Mouse (Mus musculus): ENCODE data around the gene Sbk1. TPM values are rescaled to one million over a fixed set of nuclear protein-coding genes. Genes with fewer than 3 reads are reported as not detected.

Gene Sbk1
- polyA plus RNA-seq, 1 experiment from 2014 or later: 159 TPM

DNA sequence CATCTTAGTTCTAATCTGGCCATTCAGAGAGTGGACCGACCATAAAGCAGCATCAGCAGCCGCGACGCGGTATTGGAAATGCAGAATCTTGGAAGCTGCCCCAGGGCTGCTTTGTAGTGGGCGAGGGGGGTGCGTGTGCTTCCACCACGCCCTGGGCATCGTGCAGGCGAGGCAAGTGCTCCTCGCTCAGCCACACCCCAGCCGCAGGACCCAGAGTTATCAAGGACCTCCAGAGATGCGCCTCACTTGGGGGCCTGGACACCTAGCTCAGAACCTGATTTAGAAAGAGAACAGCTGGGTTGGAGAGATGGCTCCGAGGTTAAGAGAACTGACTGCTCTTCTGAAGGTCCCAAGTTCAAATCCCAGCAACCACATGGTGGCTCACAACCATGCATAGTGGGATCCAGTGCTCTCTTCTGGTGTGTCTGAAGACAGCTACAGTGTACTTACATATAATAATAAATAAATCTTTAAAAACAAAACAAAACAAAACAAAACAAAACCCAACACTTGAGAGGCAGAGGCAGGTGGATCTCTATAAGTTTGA is 31.5 kb upstream of the Sbk1 start:
- WGBS: 80% methylated on average over 14 of the region's 14 CpGs

DNA sequence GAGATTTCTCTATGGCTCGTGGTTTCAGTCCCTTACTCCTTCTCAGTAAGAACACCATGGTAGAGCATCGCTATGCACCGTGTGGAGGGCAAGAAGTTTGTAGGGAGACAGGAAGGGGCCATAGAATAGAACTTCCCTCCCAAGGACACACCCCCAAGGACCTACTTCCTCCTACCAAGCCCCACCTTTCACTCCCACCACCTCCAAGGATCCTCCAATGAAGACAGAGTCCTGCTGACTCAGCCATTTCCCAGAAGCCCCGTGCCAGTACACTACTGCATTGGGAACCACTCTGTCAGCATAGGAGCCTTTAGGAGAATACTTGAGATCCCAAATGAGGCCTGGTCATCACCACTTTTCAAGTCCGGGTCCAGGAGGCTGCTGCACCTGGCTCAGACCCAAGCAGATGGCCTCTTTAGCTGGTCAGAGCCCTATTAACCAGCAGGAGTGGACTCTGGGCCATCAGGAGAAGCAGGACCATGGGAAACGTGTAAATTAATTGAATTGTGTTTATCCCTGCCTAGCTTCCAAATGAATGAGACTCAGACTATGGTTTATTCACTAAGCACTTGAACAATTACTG is 28.2 kb upstream of the Sbk1 start:
- H3K4me3 ChIP-seq (ENCODE audit: low read length): no peak overlapping the region
- H3K4me1 ChIP-seq (ENCODE audit: control insufficient read depth, insufficient read depth, low read depth, low read length): peaks cover 6% of the 10 kb centered on the region
- WGBS: 78% methylated on average over 6 of the region's 6 CpGs
- H3K9ac ChIP-seq (ENCODE audit: low read depth, low read length): no peak overlapping the region
- H3K27ac ChIP-seq (ENCODE audit: low read depth, low read length): no peak overlapping the region
- ATAC-seq: no peak
- no peaks in the 10 kb centered on the region for H3K27me3 ChIP-seq (replicated peaks; ENCODE audit: control insufficient read depth, insufficient read depth, low read length)
- no peak overlapping the region for H3K4me2 ChIP-seq (ENCODE audit: low read length)
- H3K36me3 ChIP-seq (ENCODE audit: control insufficient read depth, insufficient read depth, low read length): no peaks in the 10 kb centered on the region
- H3K9me3 ChIP-seq (ENCODE audit: control insufficient read depth, low read length): no peaks in the 10 kb centered on the region

More for the DNA sequence above, 31.5 kb upstream of the Sbk1 start:
- Histone ChIP-seq H3K27me3 (replicated peaks; ENCODE audit: control insufficient read depth, insufficient read depth, low read length) (no peaks in the 10 kb centered on the region), H3K4me1 (ENCODE audit: control insufficient read depth, insufficient read depth, low read depth, low read length) (no peaks in the 10 kb centered on the region), H3K4me3 (ENCODE audit: low read length) (no peak overlapping the region), H3K36me3 (ENCODE audit: control insufficient read depth, insufficient read depth, low read length) (no peaks in the 10 kb centered on the region), H3K27ac (ENCODE audit: low read depth, low read length) (no peak overlapping the region), H3K4me2 (ENCODE audit: low read length) (no peak overlapping the region), H3K9ac (ENCODE audit: low read depth, low read length) (no peak overlapping the region), H3K9me3 (ENCODE audit: control insufficient read depth, low read length) (no peaks in the 10 kb centered on the region)
- no peak for ATAC-seq

DNA sequence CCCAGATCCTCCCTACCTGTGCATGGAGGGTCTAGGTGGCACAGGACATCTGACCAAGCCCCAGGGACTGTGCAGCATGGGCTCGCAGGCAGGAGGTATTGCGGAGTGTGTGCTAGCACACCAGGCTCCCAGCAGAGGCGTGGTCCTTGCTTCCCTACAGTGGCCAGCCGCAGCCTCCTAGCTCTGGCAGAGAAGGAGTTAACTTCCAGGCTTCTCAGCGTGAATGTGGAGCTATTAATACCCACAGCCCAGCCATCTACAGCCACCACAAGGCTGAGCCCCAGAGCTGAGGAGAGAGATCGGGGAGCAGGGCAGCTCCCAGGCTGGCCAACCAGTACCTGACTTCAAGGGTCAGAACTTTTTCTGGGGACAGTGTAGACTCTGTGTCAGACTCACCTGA is 24.3 kb upstream of the Sbk1 start:
- H3K4me3 ChIP-seq (ENCODE audit: low read length): peak overlapping the region; percentile 9; the same call in 1 of the 2 replicates
- H3K36me3 ChIP-seq (ENCODE audit: control insufficient read depth, insufficient read depth, low read length): no peaks in the 10 kb centered on the region
- ATAC-seq: no peak; the same call in 1 of the 2 replicates
- WGBS: 6% methylated on average over 6 of the region's 6 CpGs
- H3K4me1 ChIP-seq (ENCODE audit: control insufficient read depth, insufficient read depth, low read depth, low read length): peaks cover 6% of the 10 kb centered on the region
- peak overlapping the region; percentile 35 for H3K4me2 ChIP-seq (ENCODE audit: low read length)
- H3K9me3 ChIP-seq (ENCODE audit: control insufficient read depth, low read length): no peaks in the 10 kb centered on the region
- H3K27ac ChIP-seq (ENCODE audit: low read depth, low read length): no peak overlapping the region
- H3K27me3 ChIP-seq (replicated peaks; ENCODE audit: control insufficient read depth, insufficient read depth, low read length): no peaks in the 10 kb centered on the region
- H3K9ac ChIP-seq (ENCODE audit: low read depth, low read length): no peak overlapping the region

DNA sequence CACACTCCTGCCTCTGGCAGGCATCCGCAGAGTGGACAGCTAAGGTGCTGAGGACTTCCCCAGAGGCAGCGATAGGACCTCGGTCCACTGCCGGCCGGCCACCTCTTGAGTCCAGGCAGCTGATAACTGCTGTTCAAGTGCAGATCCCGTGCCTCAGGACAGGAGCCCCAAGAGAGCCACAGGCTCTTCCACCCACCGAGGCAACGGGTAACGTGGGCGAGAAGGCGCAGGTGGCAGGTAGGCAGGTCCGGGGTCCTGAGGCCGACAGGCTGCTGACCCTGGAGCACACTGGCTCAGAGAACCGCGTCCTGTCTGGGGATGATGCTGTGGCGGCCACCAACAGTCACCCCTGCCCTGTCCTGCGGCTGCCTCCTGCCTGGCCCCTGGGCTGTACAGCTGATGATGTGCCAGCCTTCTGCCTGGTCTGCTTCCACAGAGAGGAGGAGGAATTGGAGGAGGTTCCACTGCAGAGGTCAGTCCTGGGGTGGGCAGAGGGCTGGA is 23.7 kb upstream of the Sbk1 start:
- no peaks in the 10 kb centered on the region for H3K9me3 ChIP-seq (ENCODE audit: control insufficient read depth, low read length)
- no peak for ATAC-seq
- H3K4me1 ChIP-seq (ENCODE audit: control insufficient read depth, insufficient read depth, low read depth, low read length): peaks cover 6% of the 10 kb centered on the region
- no peak overlapping the region for H3K27ac ChIP-seq (ENCODE audit: low read depth, low read length)
- 62% methylated on average over 16 of the region's 17 CpGs for WGBS
- H3K9ac ChIP-seq (ENCODE audit: low read depth, low read length): no peak overlapping the region; the same call in 1 of the 2 replicates
- H3K27me3 ChIP-seq (replicated peaks; ENCODE audit: control insufficient read depth, insufficient read depth, low read length): no peaks in the 10 kb centered on the region
- no peaks in the 10 kb centered on the region for H3K36me3 ChIP-seq (ENCODE audit: control insufficient read depth, insufficient read depth, low read length)
- H3K4me3 ChIP-seq (ENCODE audit: low read length): no peak overlapping the region
- peak overlapping the region; percentile 35 for H3K4me2 ChIP-seq (ENCODE audit: low read length)

DNA sequence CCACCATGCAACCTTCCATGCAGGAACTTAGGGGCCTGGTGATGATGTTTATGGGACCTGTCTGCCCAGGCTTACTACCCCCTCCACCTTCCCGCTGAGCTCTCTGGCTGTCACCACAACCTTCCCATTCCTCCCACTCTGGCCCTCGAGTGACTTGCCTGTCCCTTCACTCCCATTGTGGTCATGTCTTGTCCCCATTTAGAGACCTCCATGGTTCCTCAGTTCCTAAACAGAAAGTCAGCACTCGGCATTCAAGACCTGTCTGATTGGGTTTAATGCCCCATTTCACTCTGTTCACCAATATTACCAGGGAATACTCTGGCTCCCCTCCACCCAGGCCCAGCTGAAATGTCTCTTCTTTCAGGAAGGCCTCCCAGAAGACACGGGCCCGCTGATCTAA is 23.3 kb upstream of the Sbk1 start:
- Histone ChIP-seq H3K27me3 (replicated peaks; ENCODE audit: control insufficient read depth, insufficient read depth, low read length) (no peaks in the 10 kb centered on the region), H3K9ac (ENCODE audit: low read depth, low read length) (no peak overlapping the region), H3K4me3 (ENCODE audit: low read length) (no peak overlapping the region), H3K4me1 (ENCODE audit: control insufficient read depth, insufficient read depth, low read depth, low read length) (peaks cover 6% of the 10 kb centered on the region), H3K9me3 (ENCODE audit: control insufficient read depth, low read length) (no peaks in the 10 kb centered on the region), H3K27ac (ENCODE audit: low read depth, low read length) (no peak overlapping the region), H3K36me3 (ENCODE audit: control insufficient read depth, insufficient read depth, low read length) (no peaks in the 10 kb centered on the region), H3K4me2 (ENCODE audit: low read length) (no peak overlapping the region)
- 73% methylated on average over 5 of the region's 5 CpGs for WGBS
- ATAC-seq: no peak

DNA sequence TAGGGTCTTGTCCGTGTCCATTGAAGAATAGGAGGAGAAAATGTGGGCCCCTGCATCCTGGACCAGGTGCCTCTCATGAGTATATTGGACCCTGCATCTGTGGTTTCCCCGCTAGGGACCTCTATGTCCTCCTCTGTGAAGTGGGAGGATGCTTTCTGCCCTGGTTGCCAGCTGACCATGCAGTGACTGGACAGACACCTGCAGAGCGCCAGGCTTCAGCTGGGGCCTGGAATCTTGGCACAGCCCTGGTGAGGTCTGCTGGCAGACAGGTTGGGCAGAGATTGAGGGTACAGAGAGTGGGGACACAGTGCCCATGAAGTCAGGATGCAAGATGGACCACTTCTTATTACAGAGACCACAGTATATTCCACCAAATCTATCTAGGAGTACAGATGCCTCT is 22.4 kb upstream of the Sbk1 start:
- Histone ChIP-seq H3K9me3 (ENCODE audit: control insufficient read depth, low read length) (no peaks in the 10 kb centered on the region), H3K27me3 (replicated peaks; ENCODE audit: control insufficient read depth, insufficient read depth, low read length) (no peaks in the 10 kb centered on the region), H3K9ac (ENCODE audit: low read depth, low read length) (no peak overlapping the region), H3K4me3 (ENCODE audit: low read length) (no peak overlapping the region), H3K4me2 (ENCODE audit: low read length) (no peak overlapping the region), H3K36me3 (ENCODE audit: control insufficient read depth, insufficient read depth, low read length) (no peaks in the 10 kb centered on the region), H3K27ac (ENCODE audit: low read depth, low read length) (no peak overlapping the region), H3K4me1 (ENCODE audit: control insufficient read depth, insufficient read depth, low read depth, low read length) (peaks cover 6% of the 10 kb centered on the region)
- WGBS: 91% methylated on average over 3 of the region's 3 CpGs
- no peak for ATAC-seq

DNA sequence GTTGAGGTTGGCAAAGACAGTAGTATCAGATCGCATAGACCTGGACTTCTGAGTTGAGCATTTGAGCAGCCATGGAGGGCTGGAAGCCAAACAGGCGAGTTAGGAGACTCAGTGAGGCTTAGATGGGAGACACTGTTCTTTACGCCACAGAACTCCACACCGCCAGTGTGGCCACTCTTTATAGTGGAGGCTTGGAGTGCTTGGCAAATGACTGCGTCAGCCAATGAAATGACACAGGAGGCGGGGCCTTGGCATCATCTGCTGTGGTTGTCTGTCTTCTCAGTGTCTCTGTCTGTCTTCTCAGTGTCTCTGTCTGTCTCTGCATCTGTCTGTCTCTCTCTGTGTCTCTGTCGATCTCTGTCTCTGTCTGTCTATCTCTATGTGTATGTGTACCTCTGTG is 21.9 kb upstream of the Sbk1 start:
- H3K36me3 ChIP-seq (ENCODE audit: control insufficient read depth, insufficient read depth, low read length): no peaks in the 10 kb centered on the region
- ATAC-seq: no peak

DNA sequence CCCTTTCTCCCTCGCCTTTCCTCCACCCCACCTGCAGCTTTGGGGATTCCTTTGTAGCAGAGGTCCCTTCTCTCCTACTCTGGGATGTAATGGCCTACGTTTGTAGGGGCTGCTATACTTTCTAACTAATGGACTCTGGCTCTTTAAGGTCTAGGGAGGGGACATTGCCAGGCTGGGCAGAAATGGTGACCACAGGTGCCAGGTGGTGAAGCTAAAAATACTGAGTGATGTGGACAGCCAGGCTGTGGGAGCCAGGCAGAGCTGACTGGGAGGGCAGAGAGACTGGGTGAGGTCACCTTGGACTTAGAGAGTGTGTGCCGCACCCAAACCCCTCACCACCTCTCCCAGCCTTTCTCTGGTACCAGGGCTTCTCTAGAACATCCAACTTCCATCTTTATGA is 20.7 kb upstream of the Sbk1 start:
- Histone ChIP-seq H3K27ac (ENCODE audit: low read depth, low read length) (no peak overlapping the region), H3K9me3 (ENCODE audit: control insufficient read depth, low read length) (no peaks in the 10 kb centered on the region), H3K36me3 (ENCODE audit: control insufficient read depth, insufficient read depth, low read length) (no peaks in the 10 kb centered on the region), H3K4me2 (ENCODE audit: low read length) (no peak overlapping the region), H3K27me3 (replicated peaks; ENCODE audit: control insufficient read depth, insufficient read depth, low read length) (no peaks in the 10 kb centered on the region), H3K9ac (ENCODE audit: low read depth, low read length) (no peak overlapping the region), H3K4me1 (ENCODE audit: control insufficient read depth, insufficient read depth, low read depth, low read length) (peaks cover 6% of the 10 kb centered on the region), H3K4me3 (ENCODE audit: low read length) (no peak overlapping the region)
- 77% methylated on average over 3 of the region's 3 CpGs for WGBS
- ATAC-seq: no peak

More for the DNA sequence above, 21.9 kb upstream of the Sbk1 start:
- Histone ChIP-seq H3K4me2 (ENCODE audit: low read length) (no peak overlapping the region), H3K9ac (ENCODE audit: low read depth, low read length) (no peak overlapping the region), H3K4me3 (ENCODE audit: low read length) (no peak overlapping the region), H3K9me3 (ENCODE audit: control insufficient read depth, low read length) (no peaks in the 10 kb centered on the region), H3K27me3 (replicated peaks; ENCODE audit: control insufficient read depth, insufficient read depth, low read length) (no peaks in the 10 kb centered on the region), H3K27ac (ENCODE audit: low read depth, low read length) (no peak overlapping the region), H3K4me1 (ENCODE audit: control insufficient read depth, insufficient read depth, low read depth, low read length) (peaks cover 6% of the 10 kb centered on the region)
- WGBS: 89% methylated on average over 7 of the region's 7 CpGs

DNA sequence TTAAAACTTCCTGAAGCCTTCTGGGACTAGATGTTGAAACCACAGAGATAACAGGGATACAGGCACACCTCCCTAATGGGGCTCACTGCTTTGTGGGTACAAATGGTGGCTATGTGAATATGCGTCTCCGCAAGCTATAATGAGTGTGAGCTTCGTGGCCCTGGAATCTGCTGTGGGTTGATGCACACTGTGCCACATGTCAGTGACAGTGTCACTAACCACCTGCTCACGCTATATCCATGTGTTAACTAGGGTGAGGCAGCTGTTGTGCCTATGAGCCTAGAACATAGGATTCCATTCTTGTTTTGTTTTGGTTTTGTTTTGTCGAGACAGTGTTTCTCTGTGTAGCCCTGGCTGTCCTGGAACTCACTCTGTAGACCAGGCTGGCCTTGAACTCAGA is 20.2 kb upstream of the Sbk1 start:
- no peaks in the 10 kb centered on the region for H3K36me3 ChIP-seq (ENCODE audit: control insufficient read depth, insufficient read depth, low read length)
- no peaks in the 10 kb centered on the region for H3K27me3 ChIP-seq (replicated peaks; ENCODE audit: control insufficient read depth, insufficient read depth, low read length)
- H3K4me3 ChIP-seq (ENCODE audit: low read length): no peak overlapping the region
- peaks cover 6% of the 10 kb centered on the region for H3K4me1 ChIP-seq (ENCODE audit: control insufficient read depth, insufficient read depth, low read depth, low read length)
- H3K27ac ChIP-seq (ENCODE audit: low read depth, low read length): no peak overlapping the region
- H3K9ac ChIP-seq (ENCODE audit: low read depth, low read length): no peak overlapping the region
- no peak for ATAC-seq
- no peaks in the 10 kb centered on the region for H3K9me3 ChIP-seq (ENCODE audit: control insufficient read depth, low read length)
- no peak overlapping the region for H3K4me2 ChIP-seq (ENCODE audit: low read length)
- 82% methylated on average over 5 of the region's 5 CpGs for WGBS

All from hindbrain, embryonic 16.5 days (tissue).